Mouse (Mus musculus) adipose tissue, adult 10 weeks (tissue): ENCODE measurements around the gene Kif22. TPM values are rescaled to one million over a fixed set of nuclear protein-coding genes. Genes with fewer than 3 reads are reported as not detected.

Experiments
- polyA plus RNA-seq: library from polyadenylated mRNA; stranded (reverse); fragments of 350-450 nt; fragmentation: Illumina TruSeq; extraction: RNeasy Lipid Tissue Mini Kit (QIAGEN cat#74804); gene quantifications from one replicate; pipeline ENCODE4 v1.2.3, GENCODE M21; 2014; ENCODE audit warnings: low read depth, low replicate concordance

Gene Kif22
- 3.2 TPM for polyA plus RNA-seq

GRCm38 (mm10) chr7:127041851-127042672 is at the start of gene Kif22:
TSS of gene Kif22 (minus strand) at chr7:127042471.

GRCm38 (mm10) chr7:127091114-127091896 is 49.0 kb upstream of the Kif22 start, which contains the start of gene AI467606:
TSS of gene AI467606 (plus strand) at chr7:127091359.

GRCm38 (mm10) chr7:127087278-127088010 is 45.2 kb upstream of the Kif22 start, which contains the start of gene Zg16:
TSS of gene Zg16 (minus strand) at chr7:127087328.

GRCm38 (mm10) chr7:127026984-127027726 is 15.1 kb downstream of the Kif22 start, which contains the start of gene Maz:
TSS of gene Maz (minus strand) at chr7:127027037.

GRCm38 (mm10) chr7:127020901-127021562 is 21.2 kb downstream of the Kif22 start, which contains the start of the genes Gm42742 and Prrt2:
TSS of gene Gm42742 (minus strand) at chr7:127021097.
TSS of gene Prrt2 (minus strand) at chr7:127021211.

GRCm38 (mm10) chr7:127016971-127017949 is 25.0 kb downstream of the Kif22 start, which contains the start of gene Pagr1a:
TSS of gene Pagr1a (minus strand) at chr7:127017352.

GRCm38 (mm10) chr7:127016481-127016485 is 26.0 kb downstream of the Kif22 start, which contains the start of gene Pagr1b:
TSS of gene Pagr1b (minus strand) at chr7:127016484.

GRCm38 (mm10) chr7:127014320-127014719 is 28.0 kb downstream of the Kif22 start, which contains the start of gene Mvp:
TSS of gene Mvp (minus strand) at chr7:127014621.

Other genes starting within 250 kb of the Kif22 start
- gene Ppp4c, start 250.0 kb downstream of the Kif22 start, polyA plus RNA-seq, result 76.2 TPM
- 5.7 TPM for gene Fam57b, start 244.8 kb downstream of the Kif22 start, polyA plus RNA-seq
- gene 4930451I11Rik, start 210.8 kb downstream of the Kif22 start, polyA plus RNA-seq, result 1.2 TPM
- gene Doc2a, start 195.1 kb downstream of the Kif22 start, polyA plus RNA-seq, result not detected
- 20.1 TPM for gene Hirip3, start 180.5 kb downstream of the Kif22 start, polyA plus RNA-seq
- gene Ino80e, start 180.1 kb downstream of the Kif22 start, polyA plus RNA-seq, result 32.6 TPM
- gene Taok2, start 157.8 kb downstream of the Kif22 start, polyA plus RNA-seq, result 53.1 TPM
- gene Tmem219, start 119.6 kb downstream of the Kif22 start, polyA plus RNA-seq, result 58.2 TPM
- 12.5 TPM for gene Kctd13, start 113.6 kb downstream of the Kif22 start, polyA plus RNA-seq
- 0.30 TPM for gene Asphd1, start 92.9 kb downstream of the Kif22 start, polyA plus RNA-seq
- 1.5 TPM for gene Sez6l2, start 91.9 kb downstream of the Kif22 start, polyA plus RNA-seq
- 96.0 TPM for gene Cdipt, start 66.6 kb downstream of the Kif22 start, polyA plus RNA-seq
- 29.3 TPM for gene Cdiptos, start 66.4 kb downstream of the Kif22 start, polyA plus RNA-seq
- gene Mvp, start 27.9 kb downstream of the Kif22 start, polyA plus RNA-seq, result 50.9 TPM
- gene Pagr1b, start 26.0 kb downstream of the Kif22 start, polyA plus RNA-seq, result 1.6 TPM
- gene Pagr1a, start 25.1 kb downstream of the Kif22 start, polyA plus RNA-seq, result not detected
- gene Gm42742, start 21.4 kb downstream of the Kif22 start, polyA plus RNA-seq, result 26.3 TPM
- 2.7 TPM for gene Prrt2, start 21.3 kb downstream of the Kif22 start, polyA plus RNA-seq
- gene Maz, start 15.4 kb downstream of the Kif22 start, polyA plus RNA-seq, result 78.3 TPM
- 1.4 TPM for gene Zg16, start 44.9 kb upstream of the Kif22 start, polyA plus RNA-seq
- 12.4 TPM for gene AI467606, start 48.9 kb upstream of the Kif22 start, polyA plus RNA-seq
- 1.2 TPM for gene Qprt, start 79.8 kb upstream of the Kif22 start, polyA plus RNA-seq
- 1.4 TPM for gene Spn, start 95.4 kb upstream of the Kif22 start, polyA plus RNA-seq
- 52.6 TPM for gene Cd2bp2, start 153.6 kb upstream of the Kif22 start, polyA plus RNA-seq
- gene Tbc1d10b, start 166.0 kb upstream of the Kif22 start, polyA plus RNA-seq, result 27.7 TPM
- 4.2 TPM for gene Mylpf, start 166.4 kb upstream of the Kif22 start, polyA plus RNA-seq
- 14.2 TPM for gene Zfp553, start 190.6 kb upstream of the Kif22 start, polyA plus RNA-seq
- gene Sept1, start 190.7 kb upstream of the Kif22 start, polyA plus RNA-seq, result 11.1 TPM
- gene Zfp771, start 201.8 kb upstream of the Kif22 start, polyA plus RNA-seq, result 20.6 TPM
- 31.2 TPM for gene Dctpp1, start 218.2 kb upstream of the Kif22 start, polyA plus RNA-seq
- 34.8 TPM for gene Sephs2, start 231.6 kb upstream of the Kif22 start, polyA plus RNA-seq